Mouse (Mus musculus): ENCODE results near the gene Bcl9. TPM values are rescaled to one million over a fixed set of nuclear protein-coding genes. Genes with fewer than 3 reads are reported as not detected.
A peak's percentile ranks its signal among the peaks of the same experiment; 100 is the strongest.

Bcl9 gene
- polyA plus RNA-seq, 1 experiment from 2014 or later: 102 TPM

GRCm38 (mm10) chr3:97230631-97231404 is 66.9 kb downstream of the Bcl9 start:
- peaks cover 21% of the 10 kb centered on the region for H3K4me1 ChIP-seq (replicated peaks; ENCODE audit: control insufficient read depth, insufficient read depth, low read length)
- H3K4me3 ChIP-seq (replicated peaks; ENCODE audit: low read length): no peak overlapping the region
- no peaks in the 10 kb centered on the region for H3K27me3 ChIP-seq (replicated peaks; ENCODE audit: control insufficient read depth, insufficient read depth, low read length)
- H3K4me2 ChIP-seq (ENCODE audit: low read length): no peak overlapping the region
- ATAC-seq: no peak
- H3K36me3 ChIP-seq (ENCODE audit: control insufficient read depth, insufficient read depth): no peaks in the 10 kb centered on the region
- no peak overlapping the region for H3K9ac ChIP-seq (replicated peaks; ENCODE audit: low read depth, low read length)
- no peaks in the 10 kb centered on the region for H3K9me3 ChIP-seq (ENCODE audit: control insufficient read depth, low read length)
- no peak overlapping the region for H3K27ac ChIP-seq (ENCODE audit: low read length)
- 94% methylated on average over 5 of the region's 5 CpGs for WGBS

GRCm38 (mm10) chr3:97228457-97228856 is 69.3 kb downstream of the Bcl9 start:
- Histone ChIP-seq H3K27ac (ENCODE audit: low read length) (no peak overlapping the region; the same call in 1 of the 2 replicates), H3K4me3 (replicated peaks; ENCODE audit: low read length) (peak overlapping the region; percentile 81), H3K36me3 (ENCODE audit: control insufficient read depth, insufficient read depth) (no peaks in the 10 kb centered on the region), H3K9ac (replicated peaks; ENCODE audit: low read depth, low read length) (peak overlapping the region; percentile 75), H3K4me1 (replicated peaks; ENCODE audit: control insufficient read depth, insufficient read depth, low read length) (peaks cover 35% of the 10 kb centered on the region), H3K9me3 (ENCODE audit: control insufficient read depth, low read length) (no peaks in the 10 kb centered on the region), H3K27me3 (replicated peaks; ENCODE audit: control insufficient read depth, insufficient read depth, low read length) (no peaks in the 10 kb centered on the region), H3K4me2 (ENCODE audit: low read length) (peak overlapping the region; percentile 76)
- ATAC-seq: no peak
- 9% methylated on average over 12 of the region's 12 CpGs for WGBS

- WGBS: 0% methylated on average over 16 of the region's 16 CpGs
- peak; percentile 29 for ATAC-seq
- H3K36me3 ChIP-seq (ENCODE audit: control insufficient read depth, insufficient read depth): no peaks in the 10 kb centered on the region
- H3K4me3 ChIP-seq (replicated peaks; ENCODE audit: low read length): peak overlapping the region; percentile 81
- no peaks in the 10 kb centered on the region for H3K27me3 ChIP-seq (replicated peaks; ENCODE audit: control insufficient read depth, insufficient read depth, low read length)
- peak overlapping the region; percentile 87 for H3K27ac ChIP-seq (ENCODE audit: low read length)
- peak overlapping the region; percentile 75 for H3K9ac ChIP-seq (replicated peaks; ENCODE audit: low read depth, low read length)
- no peaks in the 10 kb centered on the region for H3K9me3 ChIP-seq (ENCODE audit: control insufficient read depth, low read length)
- H3K4me1 ChIP-seq (replicated peaks; ENCODE audit: control insufficient read depth, insufficient read depth, low read length): peaks cover 35% of the 10 kb centered on the region
- peak overlapping the region; percentile 76 for H3K4me2 ChIP-seq (ENCODE audit: low read length)
Observed at GRCm38 (mm10) chr3:97228020-97228419, 69.7 kb downstream of the Bcl9 start.

- H3K9ac ChIP-seq (replicated peaks; ENCODE audit: low read depth, low read length): peak overlapping the region; percentile 87
- peak overlapping the region; percentile 87 for H3K27ac ChIP-seq (ENCODE audit: low read length)
- WGBS: 1% methylated on average over 36 of the region's 79 CpGs
- peak overlapping the region; percentile 76 for H3K4me2 ChIP-seq (ENCODE audit: low read length)
- H3K4me1 ChIP-seq (replicated peaks; ENCODE audit: control insufficient read depth, insufficient read depth, low read length): peaks cover 35% of the 10 kb centered on the region
- peak overlapping the region; percentile 81 for H3K4me3 ChIP-seq (replicated peaks; ENCODE audit: low read length)
- no peaks in the 10 kb centered on the region for H3K36me3 ChIP-seq (ENCODE audit: control insufficient read depth, insufficient read depth)
- H3K9me3 ChIP-seq (ENCODE audit: control insufficient read depth, low read length): no peaks in the 10 kb centered on the region
- no peaks in the 10 kb centered on the region for H3K27me3 ChIP-seq (replicated peaks; ENCODE audit: control insufficient read depth, insufficient read depth, low read length)
- peak; percentile 89 for ATAC-seq
Observed at GRCm38 (mm10) chr3:97227259-97228005, 70.3 kb downstream of the Bcl9 start.

- Histone ChIP-seq H3K27ac (ENCODE audit: low read length) (peak overlapping the region; percentile 87), H3K4me3 (replicated peaks; ENCODE audit: low read length) (peak overlapping the region; percentile 81), H3K9me3 (ENCODE audit: control insufficient read depth, low read length) (no peaks in the 10 kb centered on the region), H3K4me1 (replicated peaks; ENCODE audit: control insufficient read depth, insufficient read depth, low read length) (peaks cover 35% of the 10 kb centered on the region), H3K9ac (replicated peaks; ENCODE audit: low read depth, low read length) (peak overlapping the region; percentile 87), H3K4me2 (ENCODE audit: low read length) (peak overlapping the region; percentile 65), H3K36me3 (ENCODE audit: control insufficient read depth, insufficient read depth) (peaks cover under 1% of the 10 kb centered on the region), H3K27me3 (replicated peaks; ENCODE audit: control insufficient read depth, insufficient read depth, low read length) (no peaks in the 10 kb centered on the region)
- 0% methylated on average over 18 of the region's 18 CpGs for WGBS
- ATAC-seq: peak; percentile 24
Observed at GRCm38 (mm10) chr3:97226719-97227118, 71.0 kb downstream of the Bcl9 start.

GRCm38 (mm10) chr3:97225231-97225630 is 72.5 kb downstream of the Bcl9 start:
- H3K36me3 ChIP-seq (ENCODE audit: control insufficient read depth, insufficient read depth): peaks cover 4% of the 10 kb centered on the region
- no peaks in the 10 kb centered on the region for H3K27me3 ChIP-seq (replicated peaks; ENCODE audit: control insufficient read depth, insufficient read depth, low read length)
- ATAC-seq: no peak
- peaks cover 34% of the 10 kb centered on the region for H3K4me1 ChIP-seq (replicated peaks; ENCODE audit: control insufficient read depth, insufficient read depth, low read length)
- no peak overlapping the region for H3K27ac ChIP-seq (ENCODE audit: low read length)
- H3K9ac ChIP-seq (replicated peaks; ENCODE audit: low read depth, low read length): no peak overlapping the region
- no peaks in the 10 kb centered on the region for H3K9me3 ChIP-seq (ENCODE audit: control insufficient read depth, low read length)
- 70% methylated on average over 5 of the region's 5 CpGs for WGBS
- no peak overlapping the region for H3K4me2 ChIP-seq (ENCODE audit: low read length)
- no peak overlapping the region for H3K4me3 ChIP-seq (replicated peaks; ENCODE audit: low read length)

- Histone ChIP-seq H3K4me3 (replicated peaks; ENCODE audit: low read length) (no peak overlapping the region), H3K4me2 (ENCODE audit: low read length) (no peak overlapping the region), H3K4me1 (replicated peaks; ENCODE audit: control insufficient read depth, insufficient read depth, low read length) (peaks cover 27% of the 10 kb centered on the region), H3K9ac (replicated peaks; ENCODE audit: low read depth, low read length) (no peak overlapping the region), H3K27me3 (replicated peaks; ENCODE audit: control insufficient read depth, insufficient read depth, low read length) (no peaks in the 10 kb centered on the region), H3K27ac (ENCODE audit: low read length) (no peak overlapping the region), H3K36me3 (ENCODE audit: control insufficient read depth, insufficient read depth) (peaks cover 9% of the 10 kb centered on the region), H3K9me3 (ENCODE audit: control insufficient read depth, low read length) (no peaks in the 10 kb centered on the region)
- WGBS: 74% methylated on average over 9 of the region's 9 CpGs
- no peak for ATAC-seq
Observed at GRCm38 (mm10) chr3:97223261-97223660, 74.5 kb downstream of the Bcl9 start.

- Histone ChIP-seq H3K36me3 (ENCODE audit: control insufficient read depth, insufficient read depth) (peaks cover 47% of the 10 kb centered on the region), H3K4me1 (replicated peaks; ENCODE audit: control insufficient read depth, insufficient read depth, low read length) (0 out of 2 replicates have a peak, but pooled peaks cover 5% of the 10 kb centered on the region), H3K9me3 (ENCODE audit: control insufficient read depth, low read length) (no peaks in the 10 kb centered on the region), H3K4me2 (ENCODE audit: low read length) (no peak overlapping the region), H3K4me3 (replicated peaks; ENCODE audit: low read length) (no peak overlapping the region), H3K27me3 (replicated peaks; ENCODE audit: control insufficient read depth, insufficient read depth, low read length) (no peaks in the 10 kb centered on the region), H3K27ac (ENCODE audit: low read length) (no peak overlapping the region), H3K9ac (replicated peaks; ENCODE audit: low read depth, low read length) (no peak overlapping the region)
- 69% methylated on average over 3 of the region's 3 CpGs for WGBS
- ATAC-seq: no peak
Observed at GRCm38 (mm10) chr3:97215526-97215925, 82.2 kb downstream of the Bcl9 start.

- no peak overlapping the region for H3K4me3 ChIP-seq (replicated peaks; ENCODE audit: low read length)
- H3K4me2 ChIP-seq (ENCODE audit: low read length): no peak overlapping the region
- no peak overlapping the region for H3K9ac ChIP-seq (replicated peaks; ENCODE audit: low read depth, low read length)
- 0 out of 2 replicates have a peak, but pooled peaks cover 5% of the 10 kb centered on the region for H3K4me1 ChIP-seq (replicated peaks; ENCODE audit: control insufficient read depth, insufficient read depth, low read length)
- no peaks in the 10 kb centered on the region for H3K27me3 ChIP-seq (replicated peaks; ENCODE audit: control insufficient read depth, insufficient read depth, low read length)
- no peak overlapping the region for H3K27ac ChIP-seq (ENCODE audit: low read length)
- 25% methylated on average over 1 of the region's 1 CpGs for WGBS
- peak; percentile 57; the same call in 1 of the 2 replicates for ATAC-seq
- no peaks in the 10 kb centered on the region for H3K9me3 ChIP-seq (ENCODE audit: control insufficient read depth, low read length)
- peaks cover 55% of the 10 kb centered on the region for H3K36me3 ChIP-seq (ENCODE audit: control insufficient read depth, insufficient read depth)
Observed at GRCm38 (mm10) chr3:97214439-97214838, 83.3 kb downstream of the Bcl9 start.

All from forebrain, embryonic 16.5 days (tissue).